Mouse (Mus musculus) right cerebral cortex, postnatal 25 days (tissue): ENCODE data around the gene Fbxo17.

ENCODE experiments used
- DNase-seq: peaks from one replicate; pipeline ENCODE4 v3.0.0; 2022

Gene Fbxo17

GRCm38 (mm10) chr7:28769414-28769958 lies 52.9 kb downstream of the Fbxo17 start:
- DNase-seq = no peak

- DNase-seq = no peak
Measured at GRCm38 (mm10) chr7:28770309-28770708, 53.7 kb downstream of the Fbxo17 start.

GRCm38 (mm10) chr7:28771867-28772266 lies 55.3 kb downstream of the Fbxo17 start:
- DNase-seq = no peak

GRCm38 (mm10) chr7:28773163-28773562 lies 56.6 kb downstream of the Fbxo17 start:
- DNase-seq = no peak

GRCm38 (mm10) chr7:28774164-28774563 lies 57.6 kb downstream of the Fbxo17 start:
- no peak for DNase-seq

GRCm38 (mm10) chr7:28775129-28775528 lies 58.5 kb downstream of the Fbxo17 start:
- DNase-seq = no peak

- no peak for DNase-seq
Measured at GRCm38 (mm10) chr7:28778825-28779224, 62.2 kb downstream of the Fbxo17 start.

- peak; percentile 75 for DNase-seq
Measured at GRCm38 (mm10) chr7:28780067-28780658, 63.6 kb downstream of the Fbxo17 start.

GRCm38 (mm10) chr7:28780857-28781256 lies 64.3 kb downstream of the Fbxo17 start:
- DNase-seq = no peak

- no peak for DNase-seq
Measured at GRCm38 (mm10) chr7:28781261-28781663, 64.7 kb downstream of the Fbxo17 start.

GRCm38 (mm10) chr7:28785161-28785560 lies 68.6 kb downstream of the Fbxo17 start:
- DNase-seq = no peak
